Mouse (Mus musculus) stomach, postnatal 0 days (tissue): ENCODE results near the gene Abhd16a. TPM values are rescaled to one million over a fixed set of nuclear protein-coding genes. Genes with fewer than 3 reads are reported as not detected.

ENCODE experiments used
- ATAC-seq: fragments of 200-750 bp; cut with Nextera tagmentation; 2 replicates; pipeline ENCODE4 v1.8.0; 2017; ENCODE audit not compliant: low FRiP score, low TSS enrichment
- DNase-seq: peaks from one replicate; pipeline ENCODE4 v3.0.0-alpha.2; 2016; ENCODE audit warnings: low spot score
- H3K27ac ChIP-seq: fragments of 300-500 bp; sonication (generic); replicated peaks from 2 replicates; pipeline ENCODE4 v1.5.1; 2014; ENCODE audit warnings: mild to moderate bottlenecking, control low read depth
- H3K27me3 ChIP-seq: fragments of 300-500 bp; sonication (generic); 2 replicates; pipeline ENCODE4 v1.6.1; 2014; ENCODE audit warnings: low read length; ENCODE audit not compliant: control insufficient read depth, insufficient read depth
- H3K36me3 ChIP-seq: fragments of 300-500 bp; sonication (generic); 2 replicates; pipeline ENCODE4 v1.6.1; 2014; ENCODE audit warnings: low read length, mixed read lengths; ENCODE audit not compliant: control insufficient read depth, insufficient read depth
- H3K4me1 ChIP-seq: fragments of 300-500 bp; sonication (generic); replicated peaks from 2 replicates; pipeline ENCODE4 v1.6.1; 2014; ENCODE audit warnings: antibody characterized with exemption; ENCODE audit not compliant: control insufficient read depth, insufficient read depth
- H3K4me2 ChIP-seq: fragments of 300-500 bp; sonication (generic); replicated peaks from 2 replicates; pipeline ENCODE4 v1.6.1; 2014; ENCODE audit warnings: low read depth, mild to moderate bottlenecking, control low read depth, moderate library complexity
- H3K4me3 ChIP-seq: fragments of 300-500 bp; sonication (generic); 2 replicates; pipeline ENCODE4 v1.5.1; 2014; ENCODE audit warnings: low read depth, low read length, control low read depth
- H3K9ac ChIP-seq: fragments of 300-500 bp; sonication (generic); 2 replicates; pipeline ENCODE4 v1.6.1; 2014; ENCODE audit warnings: mild to moderate bottlenecking, low read length, control low read depth, mixed read lengths
- H3K9me3 ChIP-seq: fragments of 300-500 bp; sonication (generic); 2 replicates; pipeline ENCODE4 v1.6.1; 2016; ENCODE audit warnings: low read length; ENCODE audit not compliant: control insufficient read depth
- CTCF ChIP-seq: IDR thresholded peaks from 2 replicates; pipeline ENCODE4 v1.5.1; 2016; ENCODE audit warnings: antibody characterized with exemption, low read depth, mild to moderate bottlenecking, moderate library complexity
- EP300 ChIP-seq: optimal IDR thresholded peaks from 2 replicates; pipeline ENCODE3; 2016; ENCODE audit warnings: antibody characterized with exemption
- WGBS: fragments of 180-500 bp; shearing (Covaris S2); extraction: QIAGEN DNeasy Blood & Tissue Kit; methylation state at CpG from one replicate; pipeline ENCODE4 v1.1.7; 2014; 5-methylcytosine and 5-hydroxymethylcytosine counted together
- polyA plus RNA-seq: library from polyadenylated mRNA; unstranded; fragments of >200 nt; fragmentation: Nextera tagmentation; extraction: Ambion mirVana; gene quantifications from 2 replicates; pipeline ENCODE4 v1.2.1, GENCODE M21; 2015

Abhd16a gene
- polyA plus RNA-seq, 1 experiment from 2014 or later = 74.2 TPM

DNA sequence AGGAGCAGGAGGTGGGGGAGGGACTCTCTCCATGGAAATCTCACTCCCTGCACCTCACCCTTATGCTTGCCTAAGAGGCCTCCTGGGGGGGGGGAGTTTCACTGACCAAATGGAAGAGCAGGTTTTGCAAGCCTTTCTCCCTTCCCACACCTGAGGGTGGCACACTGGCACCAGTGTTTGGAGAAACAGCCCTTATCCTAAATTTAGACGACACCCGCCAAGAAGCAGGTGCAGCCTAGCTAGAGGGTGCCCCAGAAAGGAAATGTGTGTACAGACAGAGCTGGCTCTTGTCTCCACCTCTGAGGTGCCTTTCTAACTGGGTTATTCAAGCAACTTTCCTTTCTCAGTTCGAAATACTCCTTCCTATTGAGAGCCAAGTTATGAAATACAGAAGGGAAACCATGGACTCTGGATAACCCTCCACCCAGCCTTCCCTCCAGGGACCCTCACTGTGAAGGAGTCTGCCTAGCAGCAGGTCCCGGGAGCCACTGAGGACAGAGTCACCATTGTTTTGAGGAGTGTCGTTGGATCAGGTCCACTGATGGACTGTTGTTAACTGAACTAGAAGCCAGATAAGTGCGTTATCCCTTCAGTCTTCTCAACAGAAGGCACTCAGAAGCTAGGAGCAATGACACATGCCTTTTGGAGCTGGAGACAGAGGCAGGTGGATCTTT is 18.4 kb upstream of the Abhd16a start:
- no peak for TF ChIP-seq EP300
- peak; percentile 47 for TF ChIP-seq CTCF
- Histone ChIP-seq H3K27me3 (no peaks in the 10 kb centered on the region), H3K4me2 (no peak overlapping the region), H3K4me1 (no peaks in the 10 kb centered on the region), H3K4me3 (no peak overlapping the region), H3K9ac (no peak overlapping the region), H3K27ac (peak overlapping the region; percentile 49; the same call in 1 of the 2 replicates), H3K36me3 (no peaks in the 10 kb centered on the region), H3K9me3 (no peaks in the 10 kb centered on the region)
- ATAC-seq = no peak
- 30% methylated on average over 6 of the region's 6 CpGs for WGBS
- DNase-seq = peak; percentile 68

DNA sequence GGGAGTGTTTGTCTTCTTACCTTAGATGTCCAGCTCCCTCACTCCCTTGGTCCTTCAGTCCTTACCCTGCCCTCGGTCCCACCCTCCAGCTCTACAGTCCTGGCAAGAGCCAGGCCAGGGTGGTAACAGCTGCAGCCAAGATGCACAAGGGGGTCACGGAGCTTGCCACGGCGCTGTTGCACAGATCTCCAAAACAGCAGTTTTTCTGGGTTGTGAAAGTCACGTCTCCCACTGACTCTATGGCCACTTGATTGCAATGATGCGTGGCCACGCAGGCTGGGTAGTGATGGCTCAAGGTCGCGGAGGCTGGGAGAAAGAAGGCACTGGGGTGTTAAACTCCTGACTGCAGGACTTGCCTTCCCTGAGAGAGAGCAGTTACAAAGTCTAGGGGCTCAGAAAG is 17.6 kb upstream of the Abhd16a start:
- ATAC-seq = no peak
- Histone ChIP-seq H3K4me2 (no peak overlapping the region), H3K4me3 (no peak overlapping the region), H3K27ac (no peak overlapping the region; the same call in 1 of the 2 replicates), H3K4me1 (no peaks in the 10 kb centered on the region), H3K9me3 (no peaks in the 10 kb centered on the region), H3K27me3 (no peaks in the 10 kb centered on the region), H3K36me3 (no peaks in the 10 kb centered on the region), H3K9ac (no peak overlapping the region)
- DNase-seq = no peak
- WGBS = 74% methylated on average over 9 of the region's 9 CpGs
- no peak for TF ChIP-seq EP300

DNA sequence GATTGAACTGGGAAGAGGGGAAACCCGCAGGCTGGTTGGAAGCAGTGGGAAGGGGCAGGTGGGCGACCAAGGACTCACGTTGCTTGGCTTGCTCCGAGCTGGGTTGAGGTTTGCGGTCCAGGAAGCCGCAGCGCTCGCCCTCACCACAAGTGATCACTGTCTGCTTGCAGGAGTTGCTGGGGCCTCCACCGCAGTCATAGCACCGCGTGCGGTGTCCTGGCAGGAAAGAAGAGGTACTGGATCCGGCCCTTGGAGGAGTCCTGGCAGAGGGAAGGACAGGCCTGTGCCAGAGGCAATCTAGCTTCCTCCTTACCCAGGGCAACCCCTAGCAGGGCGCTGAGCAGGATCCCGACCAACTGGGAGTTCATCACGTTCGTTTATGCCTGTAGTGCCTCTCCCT is 15.0 kb upstream of the Abhd16a start:
- Histone ChIP-seq H3K27me3 (no peaks in the 10 kb centered on the region), H3K4me3 (no peak overlapping the region), H3K4me2 (no peak overlapping the region)

DNA sequence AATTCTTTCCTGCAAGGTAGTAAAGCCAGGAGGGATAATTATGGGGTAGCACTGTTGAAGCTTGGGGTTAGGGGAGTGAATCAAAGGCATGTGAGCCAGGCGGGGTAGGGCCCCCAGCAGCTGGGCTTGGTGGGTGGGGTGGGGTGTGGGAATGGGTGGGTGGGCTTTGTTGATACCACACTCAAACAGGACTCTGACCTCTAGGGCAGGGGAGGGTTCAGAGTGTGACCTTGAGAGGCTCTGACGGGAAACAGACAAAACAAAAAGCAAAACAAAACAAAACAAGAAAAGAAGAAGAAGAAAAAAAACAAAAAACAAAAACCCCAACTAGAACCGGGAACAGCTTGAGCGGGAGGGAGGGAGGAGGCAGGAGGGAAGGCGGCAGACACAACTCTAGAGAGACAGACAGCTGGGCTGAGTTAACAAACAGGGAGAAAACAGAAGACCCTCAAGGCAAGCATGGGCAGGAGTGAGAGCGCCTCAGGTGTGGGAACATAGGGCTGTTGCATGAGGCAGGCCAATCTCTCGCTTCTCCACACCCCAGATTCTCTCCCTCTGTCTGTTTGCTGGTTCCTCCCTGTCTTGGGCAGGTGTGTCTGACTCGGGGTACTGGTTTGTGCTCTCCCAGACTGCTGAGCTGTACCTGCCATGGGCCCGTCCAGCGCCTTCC is 12.4 kb upstream of the Abhd16a start, which contains the start of gene Ly6g6e:
Ly6g6e (plus strand) TSS at position 396 of the 670 bp plus-strand sequence.
- Histone ChIP-seq H3K9ac (peak within 1 kb of the TSS; percentile 41), H3K27me3 (no peaks in the 10 kb centered on the region), H3K4me3 (peak within 1 kb of the TSS; percentile 22), H3K9me3 (no peaks in the 10 kb centered on the region), H3K4me2 (peak within 1 kb of the TSS; percentile 52), H3K27ac (peak within 1 kb of the TSS; percentile 84), H3K4me1 (no peaks in the 10 kb centered on the region; the same call in 1 of the 2 replicates), H3K36me3 (no peaks in the 10 kb centered on the region)
- 29% methylated on average over 10 of the region's 10 CpGs for WGBS
- TF ChIP-seq EP300 = no peak
- DNase-seq (no peak), ATAC-seq (no peak)

More for the DNA sequence above, 15.0 kb upstream of the Abhd16a start:
- Histone ChIP-seq H3K9me3 (no peaks in the 10 kb centered on the region), H3K4me1 (no peaks in the 10 kb centered on the region), H3K27ac (no peak overlapping the region), H3K9ac (no peak overlapping the region), H3K36me3 (no peaks in the 10 kb centered on the region)
- no peak for DNase-seq
- ATAC-seq = no peak
- TF ChIP-seq EP300 (no peak), CTCF (no peak)
- WGBS = 56% methylated on average over 17 of the region's 17 CpGs

DNA sequence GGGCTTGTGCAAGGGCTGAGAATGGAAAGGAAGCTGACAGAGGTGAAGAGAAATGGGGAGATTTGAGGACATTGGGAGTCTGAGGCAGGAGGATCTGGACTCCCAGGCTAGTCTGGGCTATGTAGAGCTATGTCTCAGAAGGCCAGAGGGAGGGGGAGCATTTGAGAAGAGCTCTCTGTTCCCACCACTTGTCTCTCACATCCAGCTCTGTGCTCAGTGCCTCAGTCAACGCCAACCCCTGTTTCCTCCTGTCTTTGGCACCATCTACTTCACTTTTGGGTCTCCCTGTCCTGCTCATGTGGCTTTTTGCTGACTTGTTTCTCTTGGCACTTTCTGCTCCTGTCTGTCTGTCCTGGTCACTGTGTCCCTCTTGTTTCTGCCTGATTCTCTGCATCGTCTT is 11.8 kb upstream of the Abhd16a start:
- Histone ChIP-seq H3K27ac (peak overlapping the region; percentile 84), H3K9ac (peak overlapping the region; percentile 41), H3K9me3 (no peaks in the 10 kb centered on the region), H3K4me2 (peak overlapping the region; percentile 52), H3K36me3 (no peaks in the 10 kb centered on the region), H3K4me1 (no peaks in the 10 kb centered on the region; the same call in 1 of the 2 replicates), H3K4me3 (peak overlapping the region; percentile 22; the same call in 1 of the 2 replicates), H3K27me3 (no peaks in the 10 kb centered on the region)
- no peak for TF ChIP-seq CTCF
- no peak for TF ChIP-seq EP300
- 40% methylated on average over 2 of the region's 2 CpGs for WGBS
- no peak for DNase-seq
- ATAC-seq = no peak

DNA sequence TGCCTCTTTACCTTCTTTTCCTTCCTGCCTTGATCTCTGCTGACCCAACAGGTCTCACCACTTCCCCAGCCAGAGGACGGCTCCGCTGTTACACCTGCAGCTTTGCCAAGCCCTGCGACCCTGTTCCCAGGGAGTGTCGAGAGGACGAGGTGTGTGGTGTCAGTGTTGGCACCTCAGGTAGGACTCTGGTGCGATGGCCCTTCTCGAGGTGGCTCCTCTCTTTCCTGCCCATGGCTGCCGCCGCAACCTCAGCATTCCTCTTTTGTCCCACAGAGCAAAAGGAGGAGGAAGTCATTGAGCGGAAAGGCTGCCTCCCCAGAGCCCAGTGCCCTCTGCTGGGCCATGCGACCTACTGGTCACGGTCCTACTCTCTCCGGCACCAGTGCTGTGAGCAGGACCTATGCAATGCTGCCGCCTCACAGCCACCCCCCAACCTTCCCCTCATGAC is 11.3 kb upstream of the Abhd16a start, which contains the start of gene Ly6g6d:
Ly6g6d (minus strand) TSS at position 280 of the 448 bp plus-strand sequence.
- Histone ChIP-seq H3K4me2 (peak within 1 kb of the TSS; percentile 52), H3K27me3 (no peaks in the 10 kb centered on the region), H3K36me3 (no peaks in the 10 kb centered on the region), H3K4me1 (no peaks in the 10 kb centered on the region; the same call in 1 of the 2 replicates), H3K27ac (peak within 1 kb of the TSS; percentile 84), H3K9me3 (no peaks in the 10 kb centered on the region), H3K9ac (peak within 1 kb of the TSS; percentile 41), H3K4me3 (peak within 1 kb of the TSS; percentile 22)
- ATAC-seq (peak; percentile 77), DNase-seq (peak; percentile 78)
- TF ChIP-seq CTCF = peak; percentile 75
- no peak for TF ChIP-seq EP300
- 14% methylated on average over 14 of the region's 14 CpGs for WGBS
